Mouse (Mus musculus): ENCODE measurements around the gene Paqr3. TPM values are rescaled to one million over a fixed set of nuclear protein-coding genes. Genes with fewer than 3 reads are reported as not detected.
A peak's percentile ranks its signal among the peaks of the same experiment; 100 is the strongest.

Paqr3 gene
- total and polyA plus RNA-seq, 3 experiments, result 3.4 to 6.1 (median 4.2) TPM

GRCm38 (mm10) chr5:97056359-97056758 lies 55.0 kb downstream of the Paqr3 start:
- peaks cover 4 to 27% of the 10 kb centered on the region in 2 experiments for H3K4me1 ChIP-seq (ENCODE audit: control insufficient read depth in 1 of 2, insufficient read depth in 2 of 2)
- no peak for DNase-seq (ENCODE audit: extremely low read depth)
- no peaks in the 10 kb centered on the region for H3K27me3 ChIP-seq (replicated peaks)
- H3K79me2 ChIP-seq (replicated peaks; ENCODE audit: control insufficient read depth, extremely low read depth, insufficient read depth, poor library complexity, severe bottlenecking), result no peaks in the 10 kb centered on the region
- H3K27ac ChIP-seq (ENCODE audit: insufficient read depth, low read depth), result no peak overlapping the region
- in situ Hi-C loops (cut with MboI; ENCODE audit: low pct_ligation_motif_present, low pct_unique_long_range_greater_than_20kb, low sequenced_read_pairs), result loop anchor here (10.0 kb wide), 2 partner anchors 142 to 202 kb away; no protein-coding TSS in a partner anchor
- H3K4me2 ChIP-seq (ENCODE audit: insufficient read depth, low read depth, poor library complexity, severe bottlenecking), result no peak overlapping the region
- dilution Hi-C loops (cut with MboI; ENCODE audit: extremely low pct_ligation_motif_present, extremely low pct_unique_long_range_greater_than_20kb, low sequenced_read_pairs), result no loop called here
- peaks cover 50 to 60% of the 10 kb centered on the region in 2 experiments for H3K36me3 ChIP-seq (replicated peaks in 1 of 2; ENCODE audit: control insufficient read depth in 1 of 2, insufficient read depth in 1 of 2, low read length in 1 of 2)
- no peak for TF ChIP-seq USF1 (IDR thresholded peaks at IDR 0.05; ENCODE audit: low read depth, low read length)
- no peak for TF ChIP-seq BHLHE40 (IDR thresholded peaks at IDR 0.05; ENCODE audit: low read depth, low read length)
- no peak for TF ChIP-seq TCF12 (IDR thresholded peaks at IDR 0.05; ENCODE audit: low read depth, low read length)
- no peak for TF ChIP-seq KAT2A (IDR thresholded peaks at IDR 0.05; ENCODE audit: insufficient replicate concordance, low read length)
- TF ChIP-seq MEF2A (IDR thresholded peaks at IDR 0.05; ENCODE audit: borderline replicate concordance, low read depth, low read length), result no peak
- no peak for TF ChIP-seq HCFC1 (IDR thresholded peaks at IDR 0.05; ENCODE audit: low read depth, low read length)
- TF ChIP-seq E2F4 (IDR thresholded peaks at IDR 0.05; ENCODE audit: insufficient replicate concordance, low read depth, low read length), result no peak
- TF ChIP-seq POLR2AphosphoS2 (IDR thresholded peaks at IDR 0.05; ENCODE audit: low read depth, low read length), result no peak
- no peak for TF ChIP-seq MXI1 (IDR thresholded peaks at IDR 0.05; ENCODE audit: low read depth, low read length)
- TF ChIP-seq MAZ (IDR thresholded peaks at IDR 0.05; ENCODE audit: low read depth, low read length), result no peak
- no peak for TF ChIP-seq MAX (IDR thresholded peaks at IDR 0.05; ENCODE audit: low read length)
- TF ChIP-seq ELF1 (IDR thresholded peaks at IDR 0.05; ENCODE audit: low read depth, low read length), result no peak
- no peak for TF ChIP-seq SMC3 (IDR thresholded peaks at IDR 0.05; ENCODE audit: low read depth, low read length)
- no peak for TF ChIP-seq NELFE (IDR thresholded peaks at IDR 0.05; ENCODE audit: low read depth, low read length)
- no peak overlapping the region for H3K4me3 ChIP-seq (replicated peaks in 1 of 3; ENCODE audit: low read depth in 2 of 3, low read length in 2 of 3, poor library complexity in 1 of 3)
- no peaks in the 10 kb centered on the region for H3K9me3 ChIP-seq (replicated peaks; ENCODE audit: low read length)
- H3K9ac ChIP-seq (ENCODE audit: insufficient read depth, low read depth), result no peak overlapping the region

DNA sequence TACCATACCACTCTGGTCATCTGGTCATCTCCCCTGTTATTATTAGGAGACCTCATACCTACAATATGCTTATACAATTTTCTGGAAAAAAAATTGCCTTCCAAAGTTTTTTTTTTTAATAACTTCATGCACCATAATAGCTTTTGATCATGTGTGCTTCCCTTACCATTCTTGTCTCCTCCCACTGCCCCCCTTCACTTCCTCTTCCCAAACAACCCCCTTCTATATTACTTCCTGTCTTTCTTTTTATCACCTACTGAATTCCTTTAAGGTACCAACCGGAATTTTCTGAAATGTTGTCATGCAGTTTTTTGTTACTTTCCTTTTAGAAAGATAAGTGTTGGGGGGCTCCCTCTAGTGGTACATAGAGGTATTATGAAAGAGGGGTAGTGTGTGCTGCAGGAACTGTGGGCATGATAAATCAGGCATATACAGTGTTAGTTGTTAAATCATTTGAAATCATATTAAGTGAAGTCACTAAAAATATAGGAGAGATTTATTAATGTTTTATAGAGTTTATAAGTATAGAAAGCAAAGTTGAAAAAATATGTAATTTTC lies 55.8 kb downstream of the Paqr3 start:
- in situ Hi-C loops (cut with MboI; ENCODE audit: low pct_ligation_motif_present, low pct_unique_long_range_greater_than_20kb, low sequenced_read_pairs) (loop anchor here (10.0 kb wide), 2 partner anchors 141 to 201 kb away; no protein-coding TSS in a partner anchor), dilution Hi-C loops (cut with MboI; ENCODE audit: extremely low pct_ligation_motif_present, extremely low pct_unique_long_range_greater_than_20kb, low sequenced_read_pairs) (no loop called here)
- Histone ChIP-seq H3K27me3 (replicated peaks) (no peaks in the 10 kb centered on the region), H3K27ac (ENCODE audit: insufficient read depth, low read depth) (no peak overlapping the region), H3K4me3 (replicated peaks in 1 of 3; ENCODE audit: low read depth in 2 of 3, low read length in 2 of 3, poor library complexity in 1 of 3) (no peak overlapping the region), H3K36me3 (replicated peaks in 1 of 2; ENCODE audit: control insufficient read depth in 1 of 2, insufficient read depth in 1 of 2, low read length in 1 of 2) (peaks cover 50 to 62% of the 10 kb centered on the region in 2 experiments), H3K79me2 (replicated peaks; ENCODE audit: control insufficient read depth, extremely low read depth, insufficient read depth, poor library complexity, severe bottlenecking) (no peaks in the 10 kb centered on the region), H3K4me2 (ENCODE audit: insufficient read depth, low read depth, poor library complexity, severe bottlenecking) (no peak overlapping the region), H3K9me3 (replicated peaks; ENCODE audit: low read length) (no peaks in the 10 kb centered on the region), H3K4me1 (ENCODE audit: control insufficient read depth in 1 of 2, insufficient read depth in 2 of 2) (peaks cover 4 to 27% of the 10 kb centered on the region in 2 experiments), H3K9ac (ENCODE audit: insufficient read depth, low read depth) (no peak overlapping the region)
- DNase-seq (ENCODE audit: extremely low read depth), result peak; percentile 76
- TF ChIP-seq MYC (IDR thresholded peaks at IDR 0.05; ENCODE audit: low read depth, low read length) (peak; percentile 64; the same call in 1 of the 2 replicates), POLR2AphosphoS2 (IDR thresholded peaks at IDR 0.05; ENCODE audit: low read depth, low read length) (no peak), USF2 (conservative IDR thresholded peaks at IDR 0.05; ENCODE audit: low read depth, low read length) (no peak), IRF4 (IDR thresholded peaks at IDR 0.05; ENCODE audit: low read depth, low read length) (peak; percentile 51; the same call in 1 of the 2 replicates), POLR2A (IDR thresholded peaks at IDR 0.05; ENCODE audit: low read depth, low read length) (no peak), ZNF384 (IDR thresholded peaks at IDR 0.05; ENCODE audit: low read depth, low read length) (peak; percentile 85), EP300 (IDR thresholded peaks at IDR 0.05; ENCODE audit: low read length) (no peak), TCF12 (IDR thresholded peaks at IDR 0.05; ENCODE audit: low read depth, low read length) (no peak), ETS1 (conservative IDR thresholded peaks at IDR 0.05; ENCODE audit: low read depth, low read length) (no peak), USF1 (IDR thresholded peaks at IDR 0.05; ENCODE audit: low read depth, low read length) (no peak), MEF2A (IDR thresholded peaks at IDR 0.05; ENCODE audit: borderline replicate concordance, low read depth, low read length) (peak; percentile 31; the same call in 1 of the 2 replicates), SMC3 (IDR thresholded peaks at IDR 0.05; ENCODE audit: low read depth, low read length) (peak; percentile 95), JUND (conservative IDR thresholded peaks at IDR 0.05; ENCODE audit: low read depth, low read length) (no peak), MAFK (IDR thresholded peaks at IDR 0.05; ENCODE audit: insufficient replicate concordance, low read length) (peak; percentile 10; the same call in 1 of the 2 replicates), E2F4 (IDR thresholded peaks at IDR 0.05; ENCODE audit: insufficient replicate concordance, low read depth, low read length) (no peak), NELFE (IDR thresholded peaks at IDR 0.05; ENCODE audit: low read depth, low read length) (no peak), RAD21 (IDR thresholded peaks at IDR 0.05; ENCODE audit: low read depth, low read length) (peak; percentile 92), GABPA (IDR thresholded peaks at IDR 0.05; ENCODE audit: insufficient replicate concordance, low read depth, low read length) (no peak), UBTF (IDR thresholded peaks at IDR 0.05; ENCODE audit: low read depth, low read length) (no peak), CHD2 (IDR thresholded peaks at IDR 0.05; ENCODE audit: low read length) (no peak), CTCF (conservative IDR thresholded peaks at IDR 0.05 in 1 of 2, IDR thresholded peaks at IDR 0.05 in 1 of 2; ENCODE audit: low read depth in 2 of 2, low read length in 2 of 2) (peak in 1 of 2 experiments; percentile 91; a peak in 2 of 4 replicates), ZMIZ1 (IDR thresholded peaks at IDR 0.05; ENCODE audit: low read depth, low read length) (no peak), JUN (IDR thresholded peaks at IDR 0.05; ENCODE audit: insufficient read depth, low read depth, low read length) (no peak), PAX5 (IDR thresholded peaks at IDR 0.05; ENCODE audit: low read length) (no peak), HCFC1 (IDR thresholded peaks at IDR 0.05; ENCODE audit: low read depth, low read length) (no peak)

Data from CH12.LX (cell line).